Mouse (Mus musculus): ENCODE results near the gene Icam1.

DNA sequence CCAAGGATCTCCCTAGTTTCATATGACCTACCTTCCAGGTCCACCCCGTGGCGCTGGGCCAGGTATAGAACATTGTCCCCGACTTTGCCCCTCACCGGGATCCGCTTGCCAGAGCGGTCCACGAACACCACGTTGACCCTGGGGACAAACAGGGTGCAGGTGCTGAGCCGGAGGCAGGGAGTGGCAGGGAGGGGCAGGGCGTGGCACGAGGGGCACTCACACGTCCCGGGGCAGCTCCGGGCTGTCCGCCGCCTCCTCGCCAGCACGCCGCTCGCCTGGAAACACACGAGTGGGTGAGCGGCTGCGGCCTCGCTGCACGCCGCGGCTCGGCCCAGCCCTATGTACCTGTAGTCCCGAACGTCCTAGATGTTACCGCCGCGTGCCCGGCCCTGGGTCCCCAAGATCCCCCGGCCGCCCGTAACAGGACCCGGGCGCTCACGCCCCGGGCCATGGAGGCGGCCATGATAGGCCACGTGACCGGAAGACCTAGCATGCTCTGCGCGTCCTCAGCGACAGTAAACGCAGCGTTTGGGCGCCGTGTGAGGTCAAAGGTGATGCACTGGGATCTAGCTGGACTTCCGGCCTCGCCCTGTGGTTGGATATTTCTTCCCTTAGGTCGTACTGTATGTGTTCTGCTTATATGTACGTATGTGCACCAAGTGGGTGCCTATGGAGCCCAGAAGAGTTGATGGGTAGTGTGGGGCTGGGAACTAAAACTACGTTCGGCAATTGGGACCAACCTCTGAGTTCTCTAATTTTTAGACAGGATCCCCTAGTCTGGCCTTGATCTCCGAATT, 57.5 kb downstream of the Icam1 start, which contains the start of the genes Gm49373 and Fdx1l:
- peak; percentile 71; the same call in 1 of the 2 replicates for TF ChIP-seq POLR2A (IDR thresholded peaks at IDR 0.05; ENCODE audit: borderline replicate concordance, insufficient read depth, low read length)
- no peak for TF ChIP-seq CTCF (IDR thresholded peaks at IDR 0.05; ENCODE audit: borderline replicate concordance, insufficient read depth, low read depth, low read length)

Data from cerebellum, adult 2 months (tissue).